Mouse (Mus musculus): ENCODE data around the gene Cntnap2.
"Not testable (repeated sequence)": the region's sequence is repeated elsewhere in the genome, so short reads cannot be mapped to it uniquely, and the experiment has no call there.

GRCm38 (mm10) chr6:47134063-47134462, 2074.9 kb downstream of the Cntnap2 start:
- TF ChIP-seq CTCF (IDR thresholded peaks at IDR 0.05; ENCODE audit: low read depth, low read length); POLR2A (IDR thresholded peaks at IDR 0.05; ENCODE audit: borderline replicate concordance, low read depth, low read length): not testable (repeated sequence)
